Mouse (Mus musculus) CH12.LX (cell line): ENCODE data around the gene Serpinh1.

Experiments
- CHD2 ChIP-seq: IDR thresholded peaks from 2 replicates; pipeline ENCODE4 v1.6.1; 2011; ENCODE audit warnings: low read length, improper control_type of control experiment
- E2F4 ChIP-seq: IDR thresholded peaks from 2 replicates; pipeline ENCODE4 v1.6.1; 2011; ENCODE audit warnings: low read depth, low read length, improper control_type of control experiment; ENCODE audit not compliant: insufficient replicate concordance
- EP300 ChIP-seq: IDR thresholded peaks from 2 replicates; pipeline ENCODE4 v1.6.1; 2011; ENCODE audit warnings: low read length, improper control_type of control experiment
- GABPA ChIP-seq: IDR thresholded peaks from 2 replicates; pipeline ENCODE4 v1.6.1; 2012; ENCODE audit warnings: low read depth, low read length, improper control_type of control experiment, inconsistent platforms; ENCODE audit not compliant: insufficient replicate concordance
- MEF2A ChIP-seq: IDR thresholded peaks from 2 replicates; pipeline ENCODE4 v1.6.1; 2014; ENCODE audit warnings: low read depth, mild to moderate bottlenecking, inconsistent platforms, low read length, improper control_type of control experiment, borderline replicate concordance
- PAX5 ChIP-seq: IDR thresholded peaks from 2 replicates; pipeline ENCODE4 v1.6.1; 2012; ENCODE audit warnings: low read length, inconsistent platforms, mixed read lengths
- RAD21 ChIP-seq: IDR thresholded peaks from 2 replicates; pipeline ENCODE4 v1.6.1; 2011; ENCODE audit warnings: low read depth, mild to moderate bottlenecking, low read length, improper control_type of control experiment, moderate library complexity
- TCF12 ChIP-seq: IDR thresholded peaks from 2 replicates; pipeline ENCODE4 v1.6.1; 2014; ENCODE audit warnings: low read depth, mild to moderate bottlenecking, inconsistent platforms, low read length, improper control_type of control experiment
- ZNF384 ChIP-seq: IDR thresholded peaks from 2 replicates; pipeline ENCODE4 v1.6.1; 2012; ENCODE audit warnings: low read depth, low read length, improper control_type of control experiment, inconsistent platforms

DNA sequence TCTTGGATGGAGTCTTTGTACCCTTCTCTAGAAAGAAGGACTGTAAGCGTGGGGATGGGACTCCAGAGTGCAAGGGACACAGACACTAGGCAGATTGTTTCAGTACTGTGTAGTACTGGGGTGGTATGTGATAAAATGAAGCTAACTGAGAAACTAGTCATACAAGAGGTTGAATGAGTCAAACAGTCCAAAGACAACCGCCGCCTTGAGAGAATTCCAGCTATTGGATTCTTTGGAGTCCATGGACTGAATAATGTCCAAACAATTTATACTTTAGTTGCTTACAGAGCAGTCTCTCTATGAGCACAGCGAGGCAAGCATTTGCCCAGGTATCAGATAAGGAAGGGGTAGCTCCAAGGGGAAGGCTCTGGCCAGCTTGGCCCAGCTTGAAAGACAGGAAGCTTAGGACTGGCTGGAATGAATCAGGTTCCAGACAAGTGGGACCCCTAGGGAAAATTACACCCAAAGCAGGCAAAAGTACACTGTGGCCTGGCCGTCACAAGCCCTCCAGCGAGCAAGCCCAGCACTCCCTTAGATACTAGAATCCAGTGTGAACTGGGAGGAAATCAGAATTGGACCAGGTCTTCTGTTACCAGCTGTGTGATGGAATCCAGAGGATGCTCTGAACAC lies 30.2 kb downstream of the Serpinh1 start:
- no peak for TF ChIP-seq TCF12
- TF ChIP-seq E2F4 = no peak
- TF ChIP-seq RAD21 = no peak
- TF ChIP-seq MEF2A = no peak
- no peak for TF ChIP-seq CHD2
- TF ChIP-seq EP300 = no peak
- TF ChIP-seq PAX5 = no peak
- TF ChIP-seq GABPA = no peak
- no peak for TF ChIP-seq ZNF384
